ENCODE assay signal across 8 mouse cellular contexts in the genomic region with DNA sequence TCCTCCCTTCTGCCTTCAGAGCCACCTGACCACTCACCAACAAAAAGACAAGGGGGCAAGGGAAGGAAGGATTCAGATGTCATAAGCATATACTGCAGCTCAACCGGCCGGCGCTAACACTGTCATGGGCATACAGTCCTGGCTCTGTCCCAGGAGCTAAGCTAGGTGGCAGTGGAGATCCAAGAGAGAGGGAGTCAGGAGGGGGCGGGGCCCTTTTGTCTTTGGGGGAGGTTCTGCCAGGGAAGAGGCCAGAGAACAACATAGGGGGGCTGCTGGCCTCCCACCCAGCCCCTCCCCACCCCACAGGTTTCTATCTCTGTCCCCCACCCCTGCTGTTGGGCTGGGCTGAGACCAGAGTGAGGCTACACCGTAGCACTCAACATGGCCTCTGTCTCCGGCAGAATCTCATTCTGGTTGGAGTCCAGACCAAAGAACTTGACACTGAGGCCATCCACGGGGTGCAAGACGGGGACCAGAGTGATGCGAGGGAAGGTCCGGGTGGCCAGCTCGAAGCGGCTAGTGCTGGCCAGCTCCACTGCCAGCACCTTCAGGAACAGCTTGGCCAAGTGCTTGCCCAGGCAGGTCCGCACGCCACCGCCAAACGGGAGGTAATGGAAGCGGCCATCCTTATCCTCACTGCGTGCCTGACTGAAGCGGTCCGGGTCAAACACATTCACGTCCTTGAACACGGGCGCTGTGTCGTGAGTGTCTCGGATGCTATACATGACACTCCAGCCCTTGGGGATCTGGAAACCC. TPM values are rescaled to one million over a fixed set of nuclear protein-coding genes. Genes with fewer than 3 reads are reported as not detected.
A peak's percentile ranks its signal among the peaks of the same experiment; 100 is the strongest.
DNase-seq lines count a peak whose midpoint lies in the region; ATAC-seq and TF ChIP-seq lines count a peak whose summit lies in the region.

No protein-coding gene starts in this region.

- no peaks in the 10 kb centered on the region for H3K36me3 ChIP-seq in CH12.LX (replicated peaks in 1 of 2; ENCODE audit: control insufficient read depth in 1 of 2, insufficient read depth in 1 of 2, low read length in 1 of 2)
- H3K36me3 ChIP-seq in forebrain, embryonic 14.5 days (ENCODE audit: control insufficient read depth, insufficient read depth, low read length) = no peaks in the 10 kb centered on the region
- H3K36me3 ChIP-seq in limb, embryonic 10.5 days = peaks cover 72% of the 10 kb centered on the region
- H3K36me3 ChIP-seq in stomach, postnatal 0 days (ENCODE audit: control insufficient read depth, insufficient read depth, low read length) = no peaks in the 10 kb centered on the region

- H3K79me2 ChIP-seq in CH12.LX (replicated peaks; ENCODE audit: control insufficient read depth, extremely low read depth, insufficient read depth, poor library complexity, severe bottlenecking) = no peaks in the 10 kb centered on the region

- WGBS in forebrain, embryonic 14.5 days = 35% methylated on average over 25 of the region's 25 CpGs
- WGBS in limb, embryonic 10.5 days = 33% methylated on average over 25 of the region's 25 CpGs
- WGBS in stomach, postnatal 0 days = 52% methylated on average over 25 of the region's 25 CpGs

- in situ Hi-C loops in CH12.LX (cut with MboI; ENCODE audit: low pct_ligation_motif_present, low pct_unique_long_range_greater_than_20kb, low sequenced_read_pairs) = no loop called here

- dilution Hi-C loops in CH12.LX (cut with MboI; ENCODE audit: extremely low pct_ligation_motif_present, extremely low pct_unique_long_range_greater_than_20kb, low sequenced_read_pairs) = no loop called here

- H3K4me3 ChIP-seq in CH12.LX (replicated peaks in 1 of 3; ENCODE audit: low read depth in 2 of 3, low read length in 2 of 3, poor library complexity in 1 of 3) = no peak overlapping the region
- no peak overlapping the region for H3K4me3 ChIP-seq in forebrain, embryonic 14.5 days (ENCODE audit: low read depth, low read length)
- peak overlapping the region; percentile 14; the same call in 1 of the 2 replicates for H3K4me3 ChIP-seq in limb, embryonic 10.5 days
- no peak overlapping the region for H3K4me3 ChIP-seq in stomach, postnatal 0 days (ENCODE audit: low read depth, low read length)

- peak; percentile 56; the same call in 1 of the 2 replicates for ATAC-seq in forebrain, embryonic 14.5 days
- ATAC-seq in stomach, postnatal 0 days (ENCODE audit: low FRiP score, low TSS enrichment) = 0 out of 2 replicates have a peak, but pooled peaks have one; percentile 20

- peak in 1 of 2 experiments; percentile 38; a peak in 2 of 4 replicates for TF ChIP-seq CTCF in CH12.LX (conservative IDR thresholded peaks at IDR 0.05 in 1 of 2, IDR thresholded peaks at IDR 0.05 in 1 of 2; ENCODE audit: low read depth in 2 of 2, low read length in 2 of 2)
- peak; percentile 63 for TF ChIP-seq CTCF in stomach, postnatal 0 days (IDR thresholded peaks at IDR 0.05; ENCODE audit: low read depth)

- H3K27ac ChIP-seq in CH12.LX (ENCODE audit: insufficient read depth, low read depth) = no peak overlapping the region
- no peak overlapping the region for H3K27ac ChIP-seq in forebrain, embryonic 14.5 days (ENCODE audit: low read depth, low read length)
- peak overlapping the region; percentile 32; the same call in 1 of the 2 replicates for H3K27ac ChIP-seq in limb, embryonic 10.5 days
- no peak overlapping the region for H3K27ac ChIP-seq in stomach, postnatal 0 days (replicated peaks)

- TF ChIP-seq POLR2A in CH12.LX (IDR thresholded peaks at IDR 0.05; ENCODE audit: low read depth, low read length) = no peak

- DNase-seq in adrenal gland, postnatal 10 days = peak; percentile 54
- DNase-seq in adrenal gland, postnatal 4 days (ENCODE audit: low spot score in 2 of 2) = no peak
- DNase-seq in CH12.LX (ENCODE audit: extremely low read depth) = no peak
- peak; percentile 65 for DNase-seq in forebrain, embryonic 14.5 days (ENCODE audit: low spot score)
- DNase-seq in limb, embryonic 10.5 days (ENCODE audit: low spot score) = peak; percentile 54
- peak; percentile 52 for DNase-seq in stomach, postnatal 0 days (ENCODE audit: low spot score)
- DNase-seq in gastrocnemius, postnatal 36 days = no peak
- no peak for DNase-seq in thymus, postnatal 10 days (ENCODE audit: low spot score in 2 of 2)

- TF ChIP-seq RAD21 in CH12.LX (IDR thresholded peaks at IDR 0.05; ENCODE audit: low read depth, low read length) = peak; percentile 25

- peaks cover 4 to 25% of the 10 kb centered on the region in 2 experiments for H3K4me1 ChIP-seq in CH12.LX (ENCODE audit: control insufficient read depth in 1 of 2, insufficient read depth in 2 of 2)
- H3K4me1 ChIP-seq in forebrain, embryonic 14.5 days (ENCODE audit: control insufficient read depth, insufficient read depth, low read length) = peaks cover 5% of the 10 kb centered on the region; the same call in 1 of the 2 replicates
- H3K4me1 ChIP-seq in limb, embryonic 10.5 days = peaks cover 62% of the 10 kb centered on the region
- no peaks in the 10 kb centered on the region for H3K4me1 ChIP-seq in stomach, postnatal 0 days (replicated peaks; ENCODE audit: control insufficient read depth, insufficient read depth)

- H3K27me3 ChIP-seq in CH12.LX (replicated peaks) = peaks cover 66% of the 10 kb centered on the region
- 0 out of 2 replicates have a peak, but pooled peaks cover 4% of the 10 kb centered on the region for H3K27me3 ChIP-seq in forebrain, embryonic 14.5 days (replicated peaks; ENCODE audit: control insufficient read depth, insufficient read depth, low read length)
- H3K27me3 ChIP-seq in limb, embryonic 10.5 days (ENCODE audit: low read depth, poor library complexity, severe bottlenecking) = peaks cover 73% of the 10 kb centered on the region
- no peaks in the 10 kb centered on the region; the same call in 1 of the 2 replicates for H3K27me3 ChIP-seq in stomach, postnatal 0 days (ENCODE audit: control insufficient read depth, insufficient read depth, low read length)

- H3K4me2 ChIP-seq in CH12.LX (ENCODE audit: insufficient read depth, low read depth, poor library complexity, severe bottlenecking) = no peak overlapping the region
- H3K4me2 ChIP-seq in forebrain, embryonic 14.5 days (ENCODE audit: low read length) = peak overlapping the region; percentile 31
- no peak overlapping the region for H3K4me2 ChIP-seq in stomach, postnatal 0 days (replicated peaks; ENCODE audit: low read depth)

- no peak for TF ChIP-seq EP300 in CH12.LX (IDR thresholded peaks at IDR 0.05; ENCODE audit: low read length)
- no peak for TF ChIP-seq EP300 in stomach, postnatal 0 days (optimal IDR thresholded peaks at IDR 0.05)

- no peaks in the 10 kb centered on the region for H3K9me3 ChIP-seq in CH12.LX (replicated peaks; ENCODE audit: low read length)
- H3K9me3 ChIP-seq in forebrain, embryonic 14.5 days (replicated peaks; ENCODE audit: control insufficient read depth, low read length) = no peaks in the 10 kb centered on the region
- no peaks in the 10 kb centered on the region for H3K9me3 ChIP-seq in limb, embryonic 10.5 days (replicated peaks)
- no peaks in the 10 kb centered on the region for H3K9me3 ChIP-seq in stomach, postnatal 0 days (ENCODE audit: control insufficient read depth, low read length)

- intact Hi-C loops in gastrocnemius, postnatal 36 days (cut with DNase I) = loop anchor here (10.0 kb wide), 1 partner anchor 341 kb away; no protein-coding TSS in a partner anchor

- H3K9ac ChIP-seq in CH12.LX (ENCODE audit: insufficient read depth, low read depth) = no peak overlapping the region
- H3K9ac ChIP-seq in forebrain, embryonic 14.5 days (ENCODE audit: low read length) = no peak overlapping the region
- no peak overlapping the region for H3K9ac ChIP-seq in stomach, postnatal 0 days (ENCODE audit: low read length)

TF ChIP-seq in CH12.LX, 34 proteins besides CTCF, POLR2A, EP300 and RAD21:
- no peak for TF ChIP-seq KAT2A (IDR thresholded peaks at IDR 0.05; ENCODE audit: insufficient replicate concordance, low read length)
- TF ChIP-seq MAFK (IDR thresholded peaks at IDR 0.05; ENCODE audit: insufficient replicate concordance, low read length) = no peak
- 0 out of 2 replicates have a peak, but pooled peaks have one; percentile 5 for TF ChIP-seq SMC3 (IDR thresholded peaks at IDR 0.05; ENCODE audit: low read depth, low read length)
- TF ChIP-seq MAX (IDR thresholded peaks at IDR 0.05; ENCODE audit: low read length) = no peak
TF ChIP-seq in CH12.LX: peak in this region for 1.

RNA-seq across cellular contexts. Expression of a gene that starts 19.6 kb away (rescaled TPM):
- 1 to 10 TPM; 3.8 to 6.1 TPM for total RNA-seq in adrenal gland, postnatal 10 days (2021)
- total RNA-seq in adrenal gland, postnatal 4 days (2021) = 10 to 100 TPM; 18.7 to 21.0 TPM
- total RNA-seq in CH12.LX (2012; rRNA removed) (not detected in 2 replicates), CH12.LX (2014; rRNA removed) (not detected in 2 replicates)
- polyA plus RNA-seq in CH12.LX (2012; ENCODE audit: insufficient read length, low read depth) = not detected in 2 replicates
- polyA plus RNA-seq in forebrain, embryonic 14.5 days (2014; fragmentation: Nextera tagmentation; extraction: Ambion mirVana) = 1.5 and 2.6 TPM in 2 replicates
- 32.7 and 47.1 TPM in 2 replicates for polyA plus RNA-seq in limb, embryonic 10.5 days (2016; fragmentation: Nextera tagmentation; extraction: Ambion mirVana)
- polyA plus RNA-seq in stomach, postnatal 0 days (2015; fragmentation: Nextera tagmentation; extraction: Ambion mirVana) = 5.8 and 6.4 TPM in 2 replicates
- 1 to 10 TPM; 4.2 to 4.9 TPM for total RNA-seq in gastrocnemius, postnatal 36 days (2021)

Comparison
In these comparisons a context has a peak if more than half of its experiments do, and no peak if none do; other contexts are left out.
1. DNase-seq: peak in adrenal gland, postnatal 10 days (single experiment), forebrain, embryonic 14.5 days (single experiment), limb, embryonic 10.5 days (single experiment) and stomach, postnatal 0 days (single experiment); none in adrenal gland, postnatal 4 days (0 of 2), CH12.LX (single experiment), gastrocnemius, postnatal 36 days (0 of 2) and thymus, postnatal 10 days (0 of 2).
2. RNA of a gene that starts 19.6 kb away (total RNA-seq): 18.7 to 21.0 TPM in adrenal gland, postnatal 4 days, 3.8 to 6.1 TPM in adrenal gland, postnatal 10 days and 4.2 to 4.9 TPM in gastrocnemius, postnatal 36 days; not detected in CH12.LX; every median in the first group is over 4 times any median in the second.